Mouse (Mus musculus): ENCODE data around the gene H2afv.

DNA sequence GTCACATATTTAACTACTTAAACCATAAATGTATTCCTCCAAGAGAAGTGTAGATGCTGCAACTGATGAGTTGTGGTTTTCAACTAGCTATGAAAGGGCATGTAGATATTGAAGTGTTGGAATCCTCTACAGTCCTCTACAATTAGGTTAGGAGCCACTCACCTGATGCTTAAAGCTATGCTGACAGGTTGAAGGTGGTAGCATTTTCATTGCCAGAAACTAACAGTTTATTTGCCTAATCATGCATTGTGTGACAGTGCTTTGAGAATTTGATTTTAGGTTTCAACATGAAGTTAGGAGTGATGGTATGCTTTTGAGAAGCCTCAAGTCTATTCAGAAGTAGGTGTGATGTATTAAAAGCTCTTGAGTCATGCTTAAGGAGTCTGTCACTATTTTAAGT, 26.8 kb downstream of the H2afv start:
- TF ChIP-seq CTCF (IDR thresholded peaks at IDR 0.05; ENCODE audit: insufficient read depth, low read length), result no peak
- no peak for TF ChIP-seq POLR2A (IDR thresholded peaks at IDR 0.05; ENCODE audit: borderline replicate concordance, extremely low read depth, low read depth, low read length)
